Mouse (Mus musculus) stomach, postnatal 0 days (tissue): Measurements from ENCODE around the gene Ssbp2.

Experiments
- CTCF ChIP-seq: IDR thresholded peaks from 2 replicates; pipeline ENCODE4 v1.5.1; 2016; ENCODE audit warnings: antibody characterized with exemption, low read depth, mild to moderate bottlenecking, moderate library complexity
- EP300 ChIP-seq: optimal IDR thresholded peaks from 2 replicates; pipeline ENCODE3; 2016; ENCODE audit warnings: antibody characterized with exemption

DNA sequence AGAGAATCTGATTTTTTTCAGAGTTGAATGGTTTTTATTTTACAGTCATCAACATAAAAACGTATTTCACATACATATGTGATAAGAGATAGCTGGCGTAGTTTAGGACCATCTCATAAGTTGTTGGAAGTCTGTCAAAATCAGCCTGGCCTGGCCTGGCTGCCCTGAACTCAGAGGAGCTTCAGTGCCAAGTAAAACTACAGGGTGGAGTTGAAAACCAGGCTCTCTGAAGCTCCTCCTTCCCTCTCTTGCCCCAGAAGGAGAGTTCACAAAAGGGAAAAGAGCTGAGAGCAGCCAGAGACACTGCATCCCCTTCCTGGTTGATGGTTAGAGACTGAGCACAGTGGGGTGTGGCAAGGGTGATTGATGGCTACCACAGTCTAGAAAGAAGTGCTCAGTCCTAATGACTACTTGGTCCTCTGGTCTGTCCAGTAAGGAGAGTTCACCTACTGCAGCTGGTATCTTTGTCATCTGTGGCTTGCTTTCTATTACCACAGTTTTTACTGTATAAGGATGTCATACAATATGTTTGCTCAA is 236.1 kb downstream of the Ssbp2 start:
- TF ChIP-seq CTCF (no peak), EP300 (no peak)
